Mouse (Mus musculus): ENCODE data around the gene Gigyf1.

Gene Gigyf1

GRCm38 (mm10) chr5:137570691-137571586 is 52.6 kb downstream of the Gigyf1 start:
- DNase-seq (ENCODE audit: low spot score in 2 of 2): no peak

GRCm38 (mm10) chr5:137574470-137574901 is 56.1 kb downstream of the Gigyf1 start:
- DNase-seq (ENCODE audit: low spot score in 2 of 2): peak in 1 of 2 experiments; percentile 59

All from left cerebral cortex, adult 9 months (tissue).